Mouse (Mus musculus) spleen, adult 2 months (tissue): ENCODE results near the gene Sfswap.

Source experiments
- CTCF ChIP-seq: fragments of 200-500 bp; IDR thresholded peaks from 2 replicates; pipeline ENCODE4 v1.5.1; 2011; ENCODE audit warnings: mild to moderate bottlenecking, inconsistent platforms; ENCODE audit not compliant: insufficient read depth, insufficient read length, insufficient replicate concordance; ENCODE audit errors: extremely low read depth
- POLR2A ChIP-seq: fragments of 200-500 bp; IDR thresholded peaks from 2 replicates; pipeline ENCODE4 v1.6.1; 2011; ENCODE audit warnings: low read depth, low read length, inconsistent platforms

DNA sequence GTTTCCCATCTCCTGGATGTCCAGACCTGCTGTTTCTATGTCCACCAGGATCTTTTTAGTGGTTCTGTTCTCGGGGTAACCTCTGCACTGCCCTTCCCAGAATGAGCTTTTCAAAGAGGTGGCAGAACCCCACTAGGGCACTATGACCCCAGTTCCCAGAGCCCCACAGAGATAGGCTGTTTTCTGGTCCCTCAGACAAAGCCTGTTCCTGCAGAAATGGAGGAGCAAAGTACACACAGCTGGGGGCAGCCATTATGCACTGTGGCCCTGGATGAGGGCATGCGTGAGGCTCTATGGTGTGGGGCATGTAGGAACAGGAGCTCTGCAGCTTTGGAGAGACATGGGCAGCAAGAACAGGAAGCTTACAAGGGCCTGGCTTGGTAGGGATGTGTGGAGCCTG lies 51.0 kb downstream of the Sfswap start:
- no peak for TF ChIP-seq CTCF
- TF ChIP-seq POLR2A = no peak
